Mouse (Mus musculus) midbrain, embryonic 12.5 days (tissue): Measurements from ENCODE around the gene Il10rb. TPM values are rescaled to one million over a fixed set of nuclear protein-coding genes. Genes with fewer than 3 reads are reported as not detected.
"Not testable (repeated sequence)": the region's sequence is repeated elsewhere in the genome, so short reads cannot be mapped to it uniquely, and the experiment has no call there.

Experiments
- ATAC-seq: fragments of 200-750 bp; cut with Nextera tagmentation; 2 replicates; pipeline ENCODE4 v1.8.0; 2017; ENCODE audit warnings: low read depth, moderate TSS enrichment, moderate library complexity; ENCODE audit not compliant: low FRiP score
- H3K27ac ChIP-seq: fragments of 300-500 bp; sonication (generic); replicated peaks from 2 replicates; pipeline ENCODE4 v1.5.1; 2016; ENCODE audit warnings: mild to moderate bottlenecking
- H3K27me3 ChIP-seq: fragments of 300-500 bp; sonication (generic); 2 replicates; pipeline ENCODE4 v1.6.1; 2016; ENCODE audit warnings: mild to moderate bottlenecking
- H3K36me3 ChIP-seq: fragments of 300-500 bp; sonication (generic); 2 replicates; pipeline ENCODE4 v1.6.1; 2016
- H3K4me1 ChIP-seq: fragments of 300-500 bp; sonication (generic); 2 replicates; pipeline ENCODE4 v1.6.1; 2016
- H3K4me2 ChIP-seq: fragments of 300-500 bp; sonication (generic); replicated peaks from 2 replicates; pipeline ENCODE4 v1.6.1; 2016; ENCODE audit warnings: mild to moderate bottlenecking, moderate library complexity
- H3K4me3 ChIP-seq: fragments of 300-500 bp; sonication (generic); 2 replicates; pipeline ENCODE4 v1.5.1; 2016; ENCODE audit warnings: mild to moderate bottlenecking
- H3K9ac ChIP-seq: fragments of 300-500 bp; sonication (generic); replicated peaks from 2 replicates; pipeline ENCODE4 v1.6.1; 2016; ENCODE audit warnings: mild to moderate bottlenecking, moderate library complexity
- H3K9me3 ChIP-seq: fragments of 300-500 bp; sonication (generic); 2 replicates; pipeline ENCODE4 v1.6.1; 2016; ENCODE audit warnings: mild to moderate bottlenecking
- WGBS: fragments of 180-500 bp; shearing (Covaris S2); methylation state at CpG from one replicate; pipeline ENCODE4 v1.1.7; 2016; 5-methylcytosine and 5-hydroxymethylcytosine counted together
- polyA plus RNA-seq: library from polyadenylated mRNA; unstranded; fragments of >200 nt; fragmentation: Nextera tagmentation; extraction: Ambion mirVana; gene quantifications from 2 replicates; pipeline ENCODE4 v1.2.1, GENCODE M21; 2016

Il10rb gene
- polyA plus RNA-seq, 1 experiment from 2014 or later: 9.1 TPM

GRCm38 (mm10) chr16:91427461-91427860 lies 21.5 kb downstream of the Il10rb start:
- H3K4me2 ChIP-seq: no peak overlapping the region

DNA sequence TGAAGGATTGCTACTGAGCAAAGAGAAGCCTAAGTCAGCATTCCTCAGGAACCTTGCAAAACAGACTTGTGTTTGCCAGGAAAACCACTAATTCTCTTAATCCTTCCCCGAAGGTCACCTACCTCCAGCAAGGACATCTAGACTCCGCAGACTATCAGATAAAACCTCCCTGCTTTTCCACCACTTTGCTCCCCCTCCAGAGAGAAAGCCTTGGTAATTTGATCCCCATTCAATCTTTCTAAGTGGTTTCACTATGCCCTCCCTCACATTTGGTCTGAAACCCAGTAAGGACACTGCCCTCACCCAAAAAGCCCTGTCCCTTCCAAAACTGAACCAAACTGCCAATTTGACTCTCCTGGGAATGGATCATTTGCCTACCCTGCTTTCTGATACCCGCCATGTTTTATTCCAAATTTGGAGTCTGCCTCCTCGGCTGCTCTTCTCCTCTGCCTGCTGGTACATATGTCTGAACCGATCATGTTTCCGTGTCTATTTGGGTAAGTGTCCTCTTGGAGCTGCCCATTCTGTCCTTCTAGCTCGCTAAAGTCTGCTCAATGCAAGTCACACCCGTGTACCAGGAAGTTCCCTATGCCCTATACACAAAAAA lies 22.4 kb downstream of the Il10rb start:
- H3K27ac ChIP-seq: no peak overlapping the region
- H3K27me3 ChIP-seq: no peaks in the 10 kb centered on the region
- no peak overlapping the region for H3K4me3 ChIP-seq
- WGBS: 77% methylated on average over 8 of the region's 8 CpGs
- no peaks in the 10 kb centered on the region for H3K9me3 ChIP-seq
- no peaks in the 10 kb centered on the region for H3K4me1 ChIP-seq
- no peaks in the 10 kb centered on the region for H3K36me3 ChIP-seq
- no peak overlapping the region for H3K4me2 ChIP-seq
- ATAC-seq: no peak
- H3K9ac ChIP-seq: no peak overlapping the region

More at GRCm38 (mm10) chr16:91427461-91427860, 21.5 kb downstream of the Il10rb start:
- ATAC-seq: no peak
- H3K27me3 ChIP-seq: no peaks in the 10 kb centered on the region
- H3K36me3 ChIP-seq: no peaks in the 10 kb centered on the region
- no peaks in the 10 kb centered on the region for H3K9me3 ChIP-seq
- no peaks in the 10 kb centered on the region for H3K4me1 ChIP-seq
- H3K27ac ChIP-seq: no peak overlapping the region
- no peak overlapping the region for H3K4me3 ChIP-seq
- H3K9ac ChIP-seq: no peak overlapping the region
- WGBS: 82% methylated on average over 5 of the region's 5 CpGs

GRCm38 (mm10) chr16:91432720-91433328 lies 26.9 kb downstream of the Il10rb start:
- no peak overlapping the region for H3K27ac ChIP-seq
- WGBS: 37% methylated on average over 5 of the region's 5 CpGs

DNA sequence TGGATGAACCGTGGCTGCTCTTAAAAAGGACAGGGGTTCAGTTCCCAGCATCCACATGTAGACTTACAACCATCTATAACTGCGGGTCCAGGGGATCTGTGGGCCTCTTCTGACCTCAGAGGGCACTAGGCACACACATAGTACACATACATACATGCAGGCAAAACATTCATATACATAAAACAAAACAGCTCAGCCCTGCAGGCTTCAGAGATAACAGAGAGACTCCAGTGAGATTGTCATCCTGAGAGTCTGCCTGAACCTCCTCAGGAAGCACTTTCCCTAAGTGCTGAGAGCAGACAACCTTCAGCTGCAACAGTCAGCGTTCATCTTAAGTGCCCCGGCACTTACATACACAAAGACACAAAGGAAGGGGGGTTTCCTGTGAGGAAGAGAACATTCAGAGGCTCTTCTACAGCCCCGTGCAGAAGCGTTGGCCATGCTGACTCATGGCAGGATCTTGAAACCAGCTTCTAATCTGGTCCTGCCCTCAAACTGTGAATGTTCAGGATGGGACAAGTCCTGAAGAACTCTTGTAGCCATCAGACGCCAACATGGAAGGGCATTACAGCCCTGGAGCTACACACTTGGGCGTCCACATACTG lies 27.5 kb downstream of the Il10rb start:
- no peak overlapping the region for H3K4me2 ChIP-seq
- H3K27me3 ChIP-seq: no peaks in the 10 kb centered on the region
- H3K4me1 ChIP-seq: no peaks in the 10 kb centered on the region
- H3K9me3 ChIP-seq: no peaks in the 10 kb centered on the region
- 74% methylated on average over 8 of the region's 8 CpGs for WGBS
- no peak for ATAC-seq
- H3K9ac ChIP-seq: no peak overlapping the region
- no peaks in the 10 kb centered on the region for H3K36me3 ChIP-seq
- no peak overlapping the region for H3K27ac ChIP-seq
- H3K4me3 ChIP-seq: no peak overlapping the region

More at GRCm38 (mm10) chr16:91432720-91433328, 26.9 kb downstream of the Il10rb start:
- no peaks in the 10 kb centered on the region for H3K4me1 ChIP-seq
- no peak overlapping the region for H3K4me3 ChIP-seq
- no peak overlapping the region for H3K4me2 ChIP-seq
- ATAC-seq: no peak
- H3K9me3 ChIP-seq: no peaks in the 10 kb centered on the region
- H3K27me3 ChIP-seq: no peaks in the 10 kb centered on the region
- no peak overlapping the region for H3K9ac ChIP-seq
- H3K36me3 ChIP-seq: no peaks in the 10 kb centered on the region

DNA sequence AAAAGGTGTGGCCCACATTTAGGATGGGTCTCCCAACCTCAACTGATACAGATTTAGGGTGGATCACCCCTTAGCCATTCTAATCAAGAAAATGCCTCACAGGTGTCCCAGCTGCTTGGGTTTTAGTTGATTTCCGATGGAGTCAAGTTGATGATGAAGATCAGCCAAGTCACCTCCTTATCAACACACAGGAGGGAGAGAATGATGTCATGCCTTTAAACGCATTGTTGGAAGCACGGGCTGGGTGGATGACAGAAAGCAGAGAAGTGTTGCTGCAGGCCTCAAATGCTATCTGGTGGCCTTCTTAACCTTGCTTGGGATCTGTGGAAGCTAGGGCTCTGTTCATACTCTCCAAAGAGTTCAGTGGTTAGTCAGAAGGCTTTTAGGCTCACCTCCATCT lies 28.2 kb downstream of the Il10rb start:
- Histone ChIP-seq H3K36me3 (no peaks in the 10 kb centered on the region), H3K9me3 (no peaks in the 10 kb centered on the region), H3K4me1 (no peaks in the 10 kb centered on the region), H3K27me3 (no peaks in the 10 kb centered on the region), H3K27ac (no peak overlapping the region), H3K4me2 (no peak overlapping the region), H3K9ac (no peak overlapping the region), H3K4me3 (no peak overlapping the region)
- ATAC-seq: no peak
- 96% methylated on average over 3 of the region's 3 CpGs for WGBS

- ATAC-seq: no peak
- Histone ChIP-seq H3K9me3 (no peaks in the 10 kb centered on the region), H3K27me3 (no peaks in the 10 kb centered on the region), H3K27ac (no peak overlapping the region), H3K4me2 (no peak overlapping the region), H3K4me3 (no peak overlapping the region), H3K4me1 (no peaks in the 10 kb centered on the region), H3K36me3 (no peaks in the 10 kb centered on the region), H3K9ac (no peak overlapping the region)
- 82% methylated on average over 3 of the region's 3 CpGs for WGBS
Measured at GRCm38 (mm10) chr16:91438081-91438480, 32.1 kb downstream of the Il10rb start.

- H3K27ac ChIP-seq, H3K9me3 ChIP-seq, H3K36me3 ChIP-seq, H3K27me3 ChIP-seq, H3K4me3 ChIP-seq, ATAC-seq, H3K4me1 ChIP-seq, H3K4me2 ChIP-seq, H3K9ac ChIP-seq: not testable (repeated sequence)
- 73% methylated on average over 1 of the region's 1 CpGs for WGBS
Measured at GRCm38 (mm10) chr16:91438599-91438998, 32.6 kb downstream of the Il10rb start.

DNA sequence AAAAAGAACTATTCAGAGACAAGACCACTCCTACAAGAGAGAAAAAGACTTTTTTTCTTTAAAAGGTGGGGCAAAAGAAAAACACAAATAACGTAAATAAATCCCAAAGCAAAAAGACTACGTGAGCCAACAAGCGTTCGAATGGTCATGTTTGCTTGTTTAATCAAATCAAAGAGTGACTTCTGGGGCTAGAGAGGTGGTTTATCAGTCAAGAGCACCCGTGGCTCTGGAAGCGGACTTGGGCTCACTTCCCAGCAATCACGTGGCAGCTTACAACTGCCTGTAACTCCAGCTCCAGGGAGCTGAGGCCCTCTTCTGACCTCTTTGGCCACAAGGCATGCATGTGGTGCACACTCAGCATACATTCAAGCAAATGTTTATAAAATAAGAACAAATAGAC lies 35.4 kb downstream of the Il10rb start:
- WGBS: 68% methylated on average over 7 of the region's 7 CpGs
- ATAC-seq: no peak
- Histone ChIP-seq H3K4me2 (no peak overlapping the region), H3K9ac (no peak overlapping the region), H3K4me1 (no peaks in the 10 kb centered on the region), H3K9me3 (no peaks in the 10 kb centered on the region), H3K27ac (no peak overlapping the region), H3K4me3 (no peak overlapping the region), H3K27me3 (no peaks in the 10 kb centered on the region), H3K36me3 (no peaks in the 10 kb centered on the region)

- WGBS: 82% methylated on average over 7 of the region's 7 CpGs
Measured at GRCm38 (mm10) chr16:91441811-91442240, 35.9 kb downstream of the Il10rb start.

GRCm38 (mm10) chr16:91442446-91442845 lies 36.5 kb downstream of the Il10rb start:
- Histone ChIP-seq H3K36me3 (no peaks in the 10 kb centered on the region), H3K9ac (no peak overlapping the region), H3K4me2 (no peak overlapping the region), H3K27ac (no peak overlapping the region), H3K4me1 (no peaks in the 10 kb centered on the region), H3K4me3 (no peak overlapping the region), H3K9me3 (no peaks in the 10 kb centered on the region), H3K27me3 (no peaks in the 10 kb centered on the region)
- no peak for ATAC-seq
- WGBS: 81% methylated on average over 4 of the region's 4 CpGs

More at GRCm38 (mm10) chr16:91441811-91442240, 35.9 kb downstream of the Il10rb start:
- no peaks in the 10 kb centered on the region for H3K9me3 ChIP-seq
- H3K36me3 ChIP-seq: no peaks in the 10 kb centered on the region
- no peak overlapping the region for H3K27ac ChIP-seq
- H3K4me2 ChIP-seq: no peak overlapping the region
- H3K9ac ChIP-seq: no peak overlapping the region
- H3K27me3 ChIP-seq: no peaks in the 10 kb centered on the region
- no peaks in the 10 kb centered on the region for H3K4me1 ChIP-seq
- H3K4me3 ChIP-seq: no peak overlapping the region
- no peak for ATAC-seq

DNA sequence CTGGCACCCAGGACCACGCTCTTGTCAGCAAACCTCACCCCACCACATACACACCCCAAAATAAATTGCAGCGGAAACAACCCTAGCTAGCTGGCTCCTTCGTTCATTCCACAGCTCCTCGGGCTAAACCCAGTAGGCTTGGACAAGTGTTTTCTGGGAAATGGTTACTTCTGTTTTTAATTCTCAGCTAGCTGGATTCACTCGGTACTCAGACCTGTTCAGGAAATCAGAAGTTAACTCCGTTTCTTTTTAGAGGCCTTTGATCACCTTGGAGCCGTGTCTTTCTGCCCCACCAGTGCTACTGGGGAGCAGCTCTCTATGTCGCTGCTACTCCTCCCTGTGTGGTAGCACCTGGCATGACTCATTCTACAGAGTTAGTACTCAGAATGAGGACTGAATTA lies 37.2 kb downstream of the Il10rb start:
- Histone ChIP-seq H3K4me3 (no peak overlapping the region), H3K36me3 (no peaks in the 10 kb centered on the region), H3K9ac (no peak overlapping the region), H3K27ac (no peak overlapping the region), H3K27me3 (no peaks in the 10 kb centered on the region), H3K9me3 (no peaks in the 10 kb centered on the region), H3K4me2 (no peak overlapping the region), H3K4me1 (no peaks in the 10 kb centered on the region)
- WGBS: 83% methylated on average over 8 of the region's 8 CpGs
- ATAC-seq: no peak

GRCm38 (mm10) chr16:91444847-91445246 lies 38.9 kb downstream of the Il10rb start:
- Histone ChIP-seq H3K27ac (no peak overlapping the region), H3K27me3 (no peaks in the 10 kb centered on the region), H3K9me3 (no peaks in the 10 kb centered on the region), H3K36me3 (no peaks in the 10 kb centered on the region), H3K4me2 (no peak overlapping the region), H3K9ac (no peak overlapping the region), H3K4me3 (no peak overlapping the region), H3K4me1 (no peaks in the 10 kb centered on the region)
- 89% methylated on average over 4 of the region's 4 CpGs for WGBS
- ATAC-seq: no peak
